In the genomic region with DNA sequence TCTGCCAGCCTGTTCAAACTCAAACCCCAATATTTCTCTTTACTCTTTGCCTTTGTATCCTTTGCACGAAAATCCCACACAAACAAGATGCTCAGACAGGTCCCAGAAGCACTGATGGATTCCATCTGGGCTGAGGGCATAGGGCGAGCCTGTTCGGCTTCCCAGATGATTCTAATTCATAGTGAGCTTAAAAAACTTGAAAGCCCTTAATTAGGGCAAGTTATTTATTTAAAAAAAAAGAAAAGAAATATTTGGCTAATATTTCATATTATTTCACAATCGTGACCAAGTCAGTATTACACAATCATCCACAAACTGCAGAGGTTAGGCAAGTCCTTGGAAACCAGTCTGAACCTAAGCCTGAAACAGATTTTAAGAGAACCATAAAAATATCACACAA, we compare ENCODE assay signal across 10 mouse cellular contexts.
DNase-seq lines count a peak whose midpoint lies in the region; ATAC-seq lines count a peak whose summit lies in the region.
"Had no signal": no experiment of that assay in that cellular context is flagged by ENCODE, and none has a peak within 500 bp of the region (broad histone marks: within the 10 kb centered on the region; RNA-seq: fewer than 3 reads in every experiment).

No protein-coding gene starts in this region.

- DNase-seq in adrenal gland, adult 2 months, result peak; percentile 45
- DNase-seq in adrenal gland, postnatal 25 days, result no peak
- DNase-seq in urinary bladder, postnatal 14 days (ENCODE audit: low spot score), result peak; percentile 51
- no peak for DNase-seq in urinary bladder, postnatal 10 days (ENCODE audit: low spot score)
- DNase-seq in limb, embryonic 10.5 days (ENCODE audit: low spot score), result no peak
- peak; percentile 67 for DNase-seq in skeletal muscle tissue, adult 2 months (ENCODE audit: low read depth, low spot score)
- DNase-seq in cerebellum, adult 11-12 months, result no peak

- H3K4me3 ChIP-seq in limb, embryonic 10.5 days, result no peak overlapping the region
- H3K4me3 ChIP-seq: limb, embryonic 15.5 days; midbrain, embryonic 15.5 days had no signal

- H3K4me1 ChIP-seq in limb, embryonic 10.5 days, result peaks cover 13% of the 10 kb centered on the region
- H3K4me1 ChIP-seq: limb, embryonic 15.5 days; midbrain, embryonic 15.5 days had no signal

- H3K9me3 ChIP-seq in limb, embryonic 10.5 days (replicated peaks), result no peaks in the 10 kb centered on the region
- H3K9me3 ChIP-seq: limb, embryonic 15.5 days; midbrain, embryonic 15.5 days had no signal

- H3K27ac ChIP-seq in limb, embryonic 10.5 days, result 0 out of 2 replicates have a peak overlapping the region, but pooled peaks have one; percentile 4
- H3K27ac ChIP-seq: limb, embryonic 15.5 days; midbrain, embryonic 15.5 days had no signal

- WGBS in limb, embryonic 10.5 days, result 26% methylated on average over 4 of the region's 4 CpGs

- no peaks in the 10 kb centered on the region for H3K36me3 ChIP-seq in limb, embryonic 10.5 days
- H3K36me3 ChIP-seq: limb, embryonic 15.5 days; midbrain, embryonic 15.5 days had no signal

- ATAC-seq in activated CD4-positive, CD25-positive, alpha-beta regulatory T cell, adult 4 months, result no peak
- ATAC-seq: midbrain, embryonic 15.5 days had no signal

- no peaks in the 10 kb centered on the region for H3K27me3 ChIP-seq in limb, embryonic 10.5 days (ENCODE audit: low read depth, poor library complexity, severe bottlenecking)
- H3K27me3 ChIP-seq: limb, embryonic 15.5 days; midbrain, embryonic 15.5 days had no signal

Comparison
In these comparisons a context has a peak if more than half of its experiments do, and no peak if none do; other contexts are left out.
1. DNase-seq: peak in adrenal gland, adult 2 months (single experiment), urinary bladder, postnatal 14 days (single experiment) and skeletal muscle tissue, adult 2 months (single experiment); none in adrenal gland, postnatal 25 days (single experiment), urinary bladder, postnatal 10 days (single experiment), limb, embryonic 10.5 days (single experiment) and cerebellum, adult 11-12 months (single experiment).